Mouse (Mus musculus): ENCODE measurements around the gene Dbil5.

DNA sequence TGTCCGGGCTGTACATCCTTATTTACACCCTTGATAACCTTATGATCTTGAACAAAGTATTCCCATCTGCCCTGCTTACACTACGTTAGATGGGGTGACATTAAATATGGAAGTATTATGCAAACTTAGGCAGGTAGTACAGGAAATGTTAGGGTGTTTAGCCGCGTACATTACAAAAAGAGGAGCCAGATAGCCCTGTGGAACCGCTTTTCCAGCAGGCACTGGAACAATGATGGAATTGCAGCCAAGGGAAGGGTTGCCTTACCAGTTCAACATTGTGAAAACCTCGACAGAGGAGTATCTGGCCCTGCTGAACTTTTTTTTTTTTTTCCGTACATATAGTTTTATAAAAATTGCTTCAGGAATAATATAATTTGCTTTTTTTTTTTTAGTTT is 37.3 kb upstream of the Dbil5 start:
- TF ChIP-seq HCFC1 (IDR thresholded peaks at IDR 0.05; ENCODE audit: borderline replicate concordance, insufficient read depth, low read length) = no peak
- TF ChIP-seq ZC3H11A (IDR thresholded peaks at IDR 0.05; ENCODE audit: borderline replicate concordance, low read depth, low read length) = no peak
- no peak for TF ChIP-seq CHD2 (IDR thresholded peaks at IDR 0.05; ENCODE audit: low read depth, low read length)
